Mouse (Mus musculus): ENCODE results near the gene Cldnd1.

The Cldnd1 gene

GRCm38 (mm10) chr16:58708601-58709475, 18.9 kb upstream of the Cldnd1 start:
- no peak for DNase-seq (ENCODE audit: low read depth, low spot score)

- DNase-seq (ENCODE audit: low read depth, low spot score): no peak
Observed at GRCm38 (mm10) chr16:58709536-58709935, 18.2 kb upstream of the Cldnd1 start.

- DNase-seq (ENCODE audit: low read depth, low spot score): no peak
Observed at GRCm38 (mm10) chr16:58712221-58712620, 15.5 kb upstream of the Cldnd1 start.

- DNase-seq (ENCODE audit: low read depth, low spot score): no peak
Observed at GRCm38 (mm10) chr16:58713128-58713527, 14.6 kb upstream of the Cldnd1 start.

- DNase-seq (ENCODE audit: low read depth, low spot score): no peak
Observed at GRCm38 (mm10) chr16:58715018-58715417, 12.7 kb upstream of the Cldnd1 start.

GRCm38 (mm10) chr16:58718666-58719120, 9.0 kb upstream of the Cldnd1 start, which contains the start of gene Gpr15:
TSS of gene Gpr15 (minus strand) at chr16:58719070.
- no peak for DNase-seq (ENCODE audit: low read depth, low spot score)

- no peak for DNase-seq (ENCODE audit: low read depth, low spot score)
Observed at GRCm38 (mm10) chr16:58722292-58722691, 5.4 kb upstream of the Cldnd1 start.

GRCm38 (mm10) chr16:58726680-58727476, 832 bp upstream of the Cldnd1 start:
- DNase-seq (ENCODE audit: low read depth, low spot score): no peak

GRCm38 (mm10) chr16:58728176-58728671, 514 bp downstream of the Cldnd1 start:
- DNase-seq (ENCODE audit: low read depth, low spot score): no peak

- peak; percentile 8 for DNase-seq (ENCODE audit: low read depth, low spot score)
Observed at GRCm38 (mm10) chr16:58738205-58738604, 10.5 kb downstream of the Cldnd1 start.

GRCm38 (mm10) chr16:58738800-58739199, 11.1 kb downstream of the Cldnd1 start:
- DNase-seq (ENCODE audit: low read depth, low spot score): peak; percentile 18

- DNase-seq (ENCODE audit: low read depth, low spot score): no peak
Observed at GRCm38 (mm10) chr16:58740751-58741150, 13.0 kb downstream of the Cldnd1 start.

GRCm38 (mm10) chr16:58746715-58747114, 19.0 kb downstream of the Cldnd1 start:
- no peak for DNase-seq (ENCODE audit: low read depth, low spot score)

GRCm38 (mm10) chr16:58751314-58751713, 23.6 kb downstream of the Cldnd1 start:
- peak; percentile 30 for DNase-seq (ENCODE audit: low read depth, low spot score)

GRCm38 (mm10) chr16:58756191-58756590, 28.5 kb downstream of the Cldnd1 start:
- no peak for DNase-seq (ENCODE audit: low read depth, low spot score)

GRCm38 (mm10) chr16:58763076-58763475, 35.4 kb downstream of the Cldnd1 start, which contains the start of gene Olfr172:
TSS of gene Olfr172 (minus strand) at chr16:58763176.
- DNase-seq (ENCODE audit: low read depth, low spot score): no peak
